Mouse (Mus musculus) stomach, embryonic 15.5 days (tissue): ENCODE measurements around the gene Ogt. TPM values are rescaled to one million over a fixed set of nuclear protein-coding genes. Genes with fewer than 3 reads are reported as not detected.

Experiments used
- polyA plus RNA-seq: library from polyadenylated mRNA; unstranded; fragments of >200 nt; fragmentation: Nextera tagmentation; extraction: Ambion mirVana; gene quantifications from 2 replicates; pipeline ENCODE4 v1.2.1, GENCODE M21; 2015

Gene Ogt
- polyA plus RNA-seq, 1 experiment from 2014 or later = 132 TPM

Other genes with a start within 250 kb of the Ogt start
- 24.8 and 26.8 TPM in 2 replicates for gene Zmym3, start 219.2 kb upstream of the Ogt start, polyA plus RNA-seq
- 325 and 355 TPM in 2 replicates for gene Nono, start 210.7 kb upstream of the Ogt start, polyA plus RNA-seq
- gene Itgb1bp2, start 191.0 kb upstream of the Ogt start, polyA plus RNA-seq = 1.8 and 4.2 TPM in 2 replicates
- 11.9 and 13.7 TPM in 2 replicates for gene Taf1, start 107.3 kb upstream of the Ogt start, polyA plus RNA-seq
- 0.44 and 0.46 TPM in 2 replicates for gene Cxcr3, start 94.2 kb downstream of the Ogt start, polyA plus RNA-seq
- 0.19 and 0.35 TPM in 2 replicates for gene Gm4779, start 154.4 kb downstream of the Ogt start, polyA plus RNA-seq
- gene 8030474K03Rik, start 154.6 kb downstream of the Ogt start, polyA plus RNA-seq = 0.24 TPM in 1 of 2 replicates, not detected in the other
- 10.5 and 15.3 TPM in 2 replicates for gene Nhsl2, start 209.3 kb downstream of the Ogt start, polyA plus RNA-seq